Mouse (Mus musculus): ENCODE data around the gene Elk1. TPM values are rescaled to one million over a fixed set of nuclear protein-coding genes. Genes with fewer than 3 reads are reported as not detected.

The Elk1 gene
- polyA plus RNA-seq (2014; fragmentation: Illumina TruSeq; extraction: RNeasy Lipid Tissue Mini Kit (QIAGEN cat#74804); ENCODE audit: low read depth, low replicate concordance): 5.1 TPM

DNA sequence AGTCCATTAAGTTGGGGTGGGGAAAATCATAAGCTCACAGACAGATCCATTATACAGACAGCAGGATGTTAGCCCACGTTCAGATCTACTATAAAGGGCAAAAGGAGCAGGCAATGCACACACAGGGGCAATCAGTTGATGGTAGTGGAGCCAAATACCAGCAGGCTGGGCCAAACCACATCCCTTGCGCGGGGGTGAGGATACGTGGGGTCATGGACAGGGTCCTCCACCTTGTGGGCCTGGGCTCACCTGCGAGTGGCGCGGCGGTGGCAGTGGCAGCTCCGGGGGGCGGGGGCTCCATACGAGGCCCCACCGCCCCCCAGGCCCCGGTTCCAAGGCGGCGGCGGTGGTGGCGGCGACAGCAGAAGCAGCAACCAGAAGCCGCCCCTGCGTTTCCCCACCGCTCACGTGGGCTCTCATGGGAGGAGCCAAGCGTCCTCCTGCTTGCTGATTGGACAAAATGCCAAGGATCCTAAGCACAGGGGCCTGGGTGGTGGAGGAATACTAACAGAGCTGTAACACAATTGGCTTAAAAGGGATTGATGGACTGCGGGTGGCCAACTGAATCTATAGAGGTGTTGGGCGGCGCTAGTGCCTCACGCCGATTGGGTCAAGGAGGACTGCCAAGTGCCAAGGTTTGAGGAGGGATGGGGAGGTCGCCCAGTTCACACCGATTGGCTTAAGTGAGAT lies at the start of gene Elk1:
TSS of gene Elk1 (minus strand) at position 418 of the 690 bp plus-strand sequence.

DNA sequence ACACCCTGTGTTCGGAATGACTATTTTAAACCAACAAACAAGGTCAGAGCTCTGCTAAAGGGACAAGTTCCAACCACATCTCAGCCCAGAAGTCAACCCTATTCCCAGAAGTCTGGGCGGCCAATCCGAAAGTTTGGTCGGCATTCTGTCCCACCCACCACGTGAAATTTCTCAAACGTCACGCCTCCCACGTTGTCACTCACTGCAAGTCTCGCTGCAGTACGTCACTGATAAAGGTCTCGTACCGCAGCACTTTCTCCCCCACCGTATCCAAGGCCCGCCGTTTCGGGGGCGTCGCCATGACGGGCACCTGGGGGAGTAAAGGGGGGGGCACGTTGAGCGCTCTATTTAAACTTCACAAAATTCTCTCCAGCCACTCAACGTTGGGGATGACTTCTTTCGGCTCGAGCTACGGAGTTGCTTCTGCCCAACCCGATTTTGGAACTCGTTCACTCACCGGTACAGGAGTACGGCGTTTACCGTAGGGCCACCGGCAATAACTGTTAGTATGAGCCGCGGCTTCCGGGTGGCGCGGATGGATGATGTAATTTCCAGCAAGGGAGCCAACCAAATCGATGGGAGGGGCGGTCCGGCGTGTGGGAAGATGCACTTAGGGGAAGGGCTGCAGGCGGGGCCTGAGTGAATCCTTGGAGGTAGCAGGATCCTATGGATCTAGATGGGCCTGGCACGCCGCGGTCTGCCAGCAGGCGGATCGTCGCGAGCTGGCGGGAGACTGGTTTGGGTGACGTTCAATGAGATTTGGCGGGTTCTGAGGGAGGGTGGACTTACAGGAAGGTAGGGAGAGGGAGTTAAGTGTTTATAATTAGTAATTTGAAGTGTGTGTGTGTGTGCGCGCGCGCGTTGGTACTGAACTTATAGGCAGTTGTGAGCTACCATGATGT lies 11.3 kb upstream of the Elk1 start, which contains the start of gene Uxt:
TSS of gene Uxt (minus strand) at position 541 of the 902 bp plus-strand sequence.

DNA sequence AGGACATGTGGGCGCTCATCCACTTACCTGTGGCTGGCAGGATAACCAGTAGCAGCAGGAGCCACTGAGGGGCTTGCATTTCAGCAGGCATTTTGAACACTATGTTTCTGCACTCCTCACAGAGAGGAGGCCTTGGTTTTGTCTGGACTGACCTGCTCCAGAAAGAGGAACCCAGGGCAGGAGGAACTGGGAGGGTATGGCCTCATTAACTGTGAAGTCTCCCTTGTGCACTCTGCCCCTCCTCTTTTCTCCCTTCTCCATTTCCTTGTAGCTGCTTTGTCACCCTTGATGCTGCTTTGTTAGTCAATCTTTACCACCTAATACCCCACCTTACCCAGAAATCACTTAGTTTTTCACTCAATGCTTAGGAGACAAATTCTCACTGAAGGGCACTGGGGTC lies 19.0 kb downstream of the Elk1 start, which contains the start of gene Cfp:
TSS of gene Cfp (minus strand) at position 192 of the 400 bp plus-strand sequence.

DNA sequence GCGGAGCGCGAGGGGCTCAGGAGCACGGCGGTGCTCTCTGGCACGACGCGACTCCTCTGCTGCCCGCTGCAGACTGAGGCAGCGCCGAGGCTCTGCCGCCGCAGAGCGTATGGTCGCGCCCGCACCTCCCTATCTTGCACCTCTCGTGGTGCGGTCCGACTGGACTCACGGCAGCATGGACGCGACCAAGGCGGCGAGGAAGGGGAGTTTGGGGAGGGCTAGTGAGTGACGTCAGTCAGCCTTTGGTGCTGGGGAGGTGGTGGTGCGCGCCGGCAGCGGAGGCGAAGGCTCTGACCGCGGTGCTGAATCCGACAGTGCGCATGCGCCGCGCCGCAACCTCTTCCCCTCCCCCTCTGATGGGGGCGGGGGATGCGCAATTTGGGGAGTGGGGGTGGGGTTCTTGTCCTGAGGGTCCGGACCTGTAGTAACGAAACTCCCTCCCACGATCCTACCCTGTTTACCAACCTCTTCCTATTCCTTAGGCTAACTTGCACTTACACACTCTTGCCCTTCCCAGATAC lies 29.5 kb downstream of the Elk1 start, which contains the start of gene Syn1:
TSS of gene Syn1 (minus strand) at position 161 of the 521 bp plus-strand sequence.

Other genes starting within 250 kb of the Elk1 start
- gene Usp11, start 246.7 kb downstream of the Elk1 start, polyA plus RNA-seq (2014; fragmentation: Illumina TruSeq; extraction: RNeasy Lipid Tissue Mini Kit (QIAGEN cat#74804); ENCODE audit: low read depth, low replicate concordance): 2.8 TPM
- 54.9 TPM for gene Araf, start 152.8 kb downstream of the Elk1 start, polyA plus RNA-seq (2014; fragmentation: Illumina TruSeq; extraction: RNeasy Lipid Tissue Mini Kit (QIAGEN cat#74804); ENCODE audit: low read depth, low replicate concordance)
- not detected for gene Timp1, start 80.4 kb downstream of the Elk1 start, polyA plus RNA-seq (2014; fragmentation: Illumina TruSeq; extraction: RNeasy Lipid Tissue Mini Kit (QIAGEN cat#74804); ENCODE audit: low read depth, low replicate concordance)
- gene Syn1, start 29.6 kb downstream of the Elk1 start, polyA plus RNA-seq (2014; fragmentation: Illumina TruSeq; extraction: RNeasy Lipid Tissue Mini Kit (QIAGEN cat#74804); ENCODE audit: low read depth, low replicate concordance): 0.16 TPM
- not detected for gene Cfp, start 19.1 kb downstream of the Elk1 start, polyA plus RNA-seq (2014; fragmentation: Illumina TruSeq; extraction: RNeasy Lipid Tissue Mini Kit (QIAGEN cat#74804); ENCODE audit: low read depth, low replicate concordance)
- gene Uxt, start 11.4 kb upstream of the Elk1 start, polyA plus RNA-seq (2014; fragmentation: Illumina TruSeq; extraction: RNeasy Lipid Tissue Mini Kit (QIAGEN cat#74804); ENCODE audit: low read depth, low replicate concordance): 46.9 TPM
- 19.3 TPM for gene Zfp182, start 111.7 kb upstream of the Elk1 start, polyA plus RNA-seq (2014; fragmentation: Illumina TruSeq; extraction: RNeasy Lipid Tissue Mini Kit (QIAGEN cat#74804); ENCODE audit: low read depth, low replicate concordance)
- not detected for gene Spaca5, start 117.8 kb upstream of the Elk1 start, polyA plus RNA-seq (2014; fragmentation: Illumina TruSeq; extraction: RNeasy Lipid Tissue Mini Kit (QIAGEN cat#74804); ENCODE audit: low read depth, low replicate concordance)
- gene Zfp300, start 138.9 kb upstream of the Elk1 start, polyA plus RNA-seq (2014; fragmentation: Illumina TruSeq; extraction: RNeasy Lipid Tissue Mini Kit (QIAGEN cat#74804); ENCODE audit: low read depth, low replicate concordance): 2.0 TPM
- gene Ssxa1, start 165.2 kb upstream of the Elk1 start, polyA plus RNA-seq (2014; fragmentation: Illumina TruSeq; extraction: RNeasy Lipid Tissue Mini Kit (QIAGEN cat#74804); ENCODE audit: low read depth, low replicate concordance): not detected
- not detected for gene Gm21876, start 225.0 kb upstream of the Elk1 start, polyA plus RNA-seq (2014; fragmentation: Illumina TruSeq; extraction: RNeasy Lipid Tissue Mini Kit (QIAGEN cat#74804); ENCODE audit: low read depth, low replicate concordance)